Mouse (Mus musculus): ENCODE results near the gene Sstr5. TPM values are rescaled to one million over a fixed set of nuclear protein-coding genes. Genes with fewer than 3 reads are reported as not detected.

The Sstr5 gene
- not detected for total RNA-seq (2021)

DNA sequence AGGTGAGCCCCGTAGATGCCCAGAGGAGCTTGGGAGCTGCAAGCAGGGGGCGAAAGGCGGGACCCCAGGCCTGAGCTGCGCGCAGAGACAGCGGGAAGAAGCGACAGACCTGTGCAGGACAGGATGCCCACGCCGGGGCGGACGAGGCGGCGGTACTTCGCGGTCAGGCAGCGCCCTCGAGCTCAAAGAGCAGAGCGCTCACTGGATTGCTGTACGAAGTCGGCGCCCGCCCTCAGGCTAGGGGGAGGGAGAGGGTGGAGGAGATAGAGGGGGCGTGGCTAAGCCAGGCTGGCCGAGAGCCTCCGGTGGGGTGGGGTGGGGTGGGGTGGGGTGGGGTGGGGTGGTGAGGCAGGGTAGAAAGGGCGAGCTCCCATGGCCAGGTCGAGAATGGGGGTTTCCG lies at the start of gene Sstr5:
Sstr5 (minus strand) TSS at position 276 of the 400 bp plus-strand sequence.
- DNase-seq (ENCODE audit: low spot score): no peak
- intact Hi-C loops (cut with DNase I): no loop called here

DNA sequence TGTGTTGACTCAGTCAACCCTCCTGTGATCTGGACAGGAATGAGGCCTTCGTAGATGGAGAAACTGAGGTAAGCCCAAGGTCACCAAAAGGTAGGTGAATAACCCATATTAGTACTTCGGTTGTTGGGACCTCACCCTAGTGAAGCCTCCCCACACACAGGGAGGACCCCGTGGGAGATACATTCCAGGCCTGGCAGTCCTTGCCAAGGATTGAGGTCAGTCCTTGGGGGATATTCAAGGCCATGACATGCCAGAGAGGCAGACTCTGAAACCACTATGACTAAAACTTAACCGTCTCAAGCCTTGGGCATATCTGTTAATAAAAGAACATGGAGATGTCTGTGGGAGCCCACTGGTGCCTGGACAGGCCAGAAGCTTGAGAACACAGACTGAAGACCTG lies 44.7 kb upstream of the Sstr5 start:
- DNase-seq (ENCODE audit: low spot score): no peak
- intact Hi-C loops (cut with DNase I): no loop called here

DNA sequence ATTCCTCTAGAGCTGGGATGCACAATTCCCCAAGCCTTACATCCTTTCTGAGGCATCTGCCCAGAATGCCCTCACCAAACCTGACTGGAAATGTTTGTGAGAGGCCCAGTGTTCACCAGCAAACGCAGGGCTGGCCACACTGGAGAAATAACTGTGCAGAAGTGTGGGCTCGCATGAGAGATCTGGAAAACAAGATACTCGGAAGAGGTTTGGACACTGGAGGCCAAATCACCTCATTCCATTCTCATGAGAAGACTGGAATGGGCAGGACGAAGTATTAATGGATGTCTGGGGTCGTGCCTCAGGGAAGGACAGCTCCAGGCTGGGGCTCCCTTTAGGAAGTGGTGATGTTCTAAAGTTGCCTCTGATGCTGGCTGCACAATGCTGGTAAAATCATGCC lies 43.6 kb upstream of the Sstr5 start:
- no peak for DNase-seq (ENCODE audit: low spot score)
- intact Hi-C loops (cut with DNase I): no loop called here

DNA sequence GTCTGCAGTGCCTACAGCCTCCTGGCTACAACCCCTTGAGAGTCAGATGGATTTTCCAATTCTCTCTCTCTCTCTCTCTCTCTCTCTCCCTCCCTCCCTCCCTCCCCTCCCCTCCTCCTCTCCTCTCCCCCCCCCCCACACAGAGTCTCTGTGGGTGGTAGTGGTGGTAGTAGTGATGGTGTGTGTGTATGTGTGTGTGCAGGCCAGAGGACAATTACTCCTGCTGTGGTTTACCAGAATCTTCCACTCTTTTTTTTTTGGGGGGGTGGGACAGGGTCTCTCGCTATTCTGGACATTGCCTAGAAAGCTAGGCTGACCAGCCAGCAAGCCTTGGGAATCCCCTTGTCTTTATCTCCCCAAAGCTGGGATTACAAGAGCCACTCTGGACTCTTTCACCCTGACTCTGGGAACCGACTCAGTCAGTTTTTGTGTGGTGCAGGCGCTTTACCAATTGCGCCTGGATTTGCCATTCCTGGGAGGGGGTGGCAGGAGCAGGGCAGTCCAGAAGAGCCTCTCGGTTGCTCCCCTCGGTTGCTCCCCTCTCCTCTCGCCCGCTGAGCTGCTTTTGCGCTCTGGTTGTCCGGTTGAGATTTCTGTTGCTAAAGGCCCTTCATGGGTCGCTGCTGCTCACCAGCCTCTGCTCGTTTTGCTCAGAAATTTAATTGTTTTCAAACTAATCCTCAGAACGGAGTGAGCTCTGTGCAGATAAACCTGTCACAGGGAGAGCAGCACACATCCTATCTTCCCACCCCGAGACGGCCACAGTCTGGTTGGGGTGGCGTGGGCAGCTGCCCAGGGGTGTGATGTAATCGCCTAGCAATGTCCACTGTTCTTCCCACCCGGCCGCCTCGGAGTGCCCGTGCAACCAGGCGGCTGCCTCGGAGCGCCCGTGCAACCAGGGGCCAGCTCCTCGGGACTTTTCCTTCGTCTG lies 42.1 kb upstream of the Sstr5 start:
- peak; percentile 26 for DNase-seq (ENCODE audit: low spot score)
- intact Hi-C loops (cut with DNase I): no loop called here

DNA sequence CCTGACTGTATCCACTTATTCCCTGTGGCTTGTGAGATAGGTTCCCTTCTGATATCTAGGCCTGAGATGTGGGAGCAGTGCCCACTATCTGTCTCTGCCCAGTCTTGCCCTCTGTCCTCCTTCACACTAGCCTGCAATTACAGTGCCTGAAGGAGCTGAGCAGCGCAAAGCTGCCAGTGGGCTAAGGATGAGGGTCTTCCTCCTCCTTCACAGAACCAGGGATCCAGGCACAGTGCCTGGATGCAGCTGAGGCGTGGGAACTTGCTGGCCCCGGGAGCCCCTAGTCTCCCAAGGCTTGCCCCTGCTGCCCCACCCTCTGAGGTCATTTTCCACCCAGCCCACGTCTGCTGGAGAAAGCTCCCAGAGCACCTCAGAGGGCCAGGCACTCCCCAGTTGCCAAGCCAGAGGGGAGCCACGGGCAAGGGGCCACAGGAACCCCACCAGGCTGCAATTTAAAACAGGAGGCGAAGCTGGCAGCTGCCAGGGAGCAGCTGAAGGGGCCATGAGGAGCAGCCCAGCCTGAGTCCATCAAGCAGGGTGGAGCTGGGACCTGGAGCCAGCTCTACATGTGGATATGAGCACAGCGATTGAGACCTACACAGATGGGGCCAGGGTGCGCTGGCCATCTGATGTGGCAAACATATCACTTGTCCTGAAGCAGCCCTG lies 33.4 kb upstream of the Sstr5 start:
- intact Hi-C loops (cut with DNase I): no loop called here

DNA sequence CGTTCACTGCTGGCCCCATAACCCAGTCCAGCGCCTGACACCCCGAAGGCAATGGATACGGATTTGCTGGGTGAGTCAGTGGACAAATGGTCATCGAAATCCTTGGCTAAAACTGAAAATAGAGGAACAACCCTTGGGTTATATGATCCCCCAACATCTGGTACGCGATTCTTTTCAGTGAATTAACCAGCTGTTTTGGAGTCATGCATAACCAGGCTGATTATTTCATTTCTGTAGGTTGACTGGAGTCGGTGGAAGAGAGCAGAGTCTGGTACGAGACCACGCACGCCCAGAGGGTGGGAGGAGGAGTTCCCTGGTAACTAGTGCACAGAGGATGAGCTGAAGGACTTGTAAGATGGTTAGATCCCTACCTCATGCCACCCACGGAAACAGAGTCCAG lies 25.0 kb upstream of the Sstr5 start:
- no peak for DNase-seq (ENCODE audit: low spot score)
- intact Hi-C loops (cut with DNase I): no loop called here

More for the DNA sequence above, 33.4 kb upstream of the Sstr5 start:
- peak; percentile 22 for DNase-seq (ENCODE audit: low spot score)

DNA sequence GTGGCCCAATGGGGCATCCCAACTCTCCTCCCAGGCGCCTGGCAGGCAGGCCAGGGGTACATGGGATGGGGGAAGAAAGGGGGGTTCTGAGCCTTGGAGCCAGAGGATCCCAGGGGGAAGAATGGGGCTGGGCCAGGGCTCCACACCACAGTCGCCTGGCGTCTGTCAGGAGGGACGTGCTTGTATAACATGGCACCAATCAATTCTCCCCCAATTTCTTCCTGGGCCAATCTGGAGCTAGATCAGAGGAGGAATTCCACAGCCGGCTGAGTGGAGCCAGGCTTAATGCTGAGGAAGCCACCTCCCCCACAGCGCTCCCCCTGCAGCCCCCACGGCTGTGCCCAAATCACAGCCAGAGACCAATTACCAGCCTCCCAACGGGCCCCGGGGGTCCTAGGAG lies 23.4 kb upstream of the Sstr5 start:
- no peak for DNase-seq (ENCODE audit: low spot score)
- intact Hi-C loops (cut with DNase I): no loop called here

DNA sequence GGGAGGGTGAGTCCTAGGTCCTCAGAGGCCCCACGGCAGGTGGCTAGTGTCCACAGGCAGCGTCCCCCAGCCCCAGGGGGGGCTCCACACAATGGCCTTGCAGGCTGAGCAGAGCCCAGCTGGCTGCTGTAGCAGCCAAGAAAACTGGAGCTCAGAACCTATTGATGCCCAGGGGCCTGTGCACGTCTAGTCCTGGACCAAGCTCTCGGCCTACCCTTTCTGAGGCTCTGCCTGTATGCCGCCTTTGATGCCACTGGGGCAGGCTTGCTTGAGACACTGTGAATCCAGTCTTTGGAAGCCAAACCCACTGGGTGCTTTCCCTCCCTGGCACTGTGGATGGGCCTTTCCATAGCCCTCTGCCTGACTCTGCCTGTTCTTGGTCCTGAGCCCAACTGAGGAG lies 22.4 kb upstream of the Sstr5 start:
- intact Hi-C loops (cut with DNase I): no loop called here
- no peak for DNase-seq (ENCODE audit: low spot score)

DNA sequence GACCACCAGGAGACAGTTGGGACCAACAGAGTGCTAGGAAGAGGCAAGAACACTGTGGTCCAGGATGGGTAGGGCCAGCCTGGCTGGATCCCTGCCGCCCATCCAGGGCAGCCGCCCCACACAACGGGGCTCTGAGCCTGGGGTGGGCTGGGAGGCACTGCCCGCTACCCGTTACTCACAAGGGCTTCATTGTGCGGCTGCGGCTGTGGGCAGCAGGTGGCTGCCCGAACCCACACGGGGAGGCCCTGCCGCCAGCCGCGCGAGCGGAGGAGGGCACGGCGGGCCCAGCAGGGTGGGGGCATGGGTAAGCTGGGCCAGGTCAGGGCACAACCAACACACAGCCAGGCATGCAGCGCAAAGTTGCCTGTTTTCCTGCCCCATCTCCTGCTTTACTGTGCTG lies 21.1 kb upstream of the Sstr5 start:
- DNase-seq (ENCODE audit: low spot score): no peak
- intact Hi-C loops (cut with DNase I): no loop called here

DNA sequence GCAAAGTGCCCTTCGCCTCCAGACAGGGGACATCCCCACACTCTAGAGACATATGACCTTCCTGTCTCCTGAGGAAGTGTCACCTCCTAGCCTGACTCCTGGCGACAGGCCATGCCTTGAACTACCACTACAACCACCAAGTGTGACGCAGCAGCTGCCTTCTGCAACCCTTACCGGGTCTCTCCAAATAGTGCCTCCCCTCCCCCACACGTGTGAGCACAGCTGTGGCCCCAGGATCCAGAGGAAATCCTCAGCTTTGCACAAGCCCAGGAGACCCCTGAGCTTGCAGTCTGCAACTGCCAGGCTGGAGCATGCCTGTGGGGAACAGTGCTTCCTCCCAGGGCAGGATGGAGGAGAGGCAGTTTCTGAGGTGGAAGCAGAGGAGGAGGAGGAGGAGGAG lies 19.2 kb upstream of the Sstr5 start:
- no peak for DNase-seq (ENCODE audit: low spot score)
- intact Hi-C loops (cut with DNase I): no loop called here

DNA sequence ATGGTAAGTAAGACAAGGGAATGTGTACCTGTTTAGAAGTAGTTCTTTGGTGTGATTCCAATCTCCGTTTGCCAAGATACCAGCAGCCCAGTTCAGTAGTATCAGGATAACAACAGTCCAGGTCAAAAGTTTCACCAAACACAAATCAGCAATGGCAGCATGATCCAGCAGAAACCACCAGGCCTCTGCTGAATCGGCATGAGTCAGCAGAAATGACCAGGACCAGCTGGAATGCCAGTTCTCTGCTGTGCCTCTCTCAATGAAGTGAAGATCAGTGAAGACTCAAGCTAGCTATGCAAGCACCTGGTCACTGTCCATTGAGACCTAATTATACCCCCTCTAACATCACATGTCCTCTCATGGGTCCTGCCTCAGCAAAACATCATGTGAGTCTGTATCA lies 17.0 kb upstream of the Sstr5 start:
- intact Hi-C loops (cut with DNase I): no loop called here
- no peak for DNase-seq (ENCODE audit: low spot score)

DNA sequence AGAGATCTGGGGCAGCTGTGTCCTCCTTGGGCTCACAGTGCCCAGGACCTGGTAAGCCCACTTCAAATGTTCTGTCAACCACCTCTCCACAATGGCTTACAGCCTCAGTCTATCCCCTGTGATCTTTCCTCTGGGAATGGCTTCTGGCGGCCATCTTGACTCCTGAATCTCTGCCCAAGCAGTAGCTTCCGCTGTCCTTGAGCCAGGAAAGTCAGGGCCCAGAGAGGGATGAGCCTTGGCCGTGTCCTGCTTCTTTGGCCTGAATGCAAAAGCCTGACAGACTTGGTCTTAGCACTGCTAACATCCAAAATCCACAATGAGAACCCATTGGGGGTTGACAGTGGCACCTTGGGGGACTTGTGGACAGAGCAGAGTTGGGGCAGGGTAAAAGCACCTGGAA lies 14.8 kb upstream of the Sstr5 start:
- intact Hi-C loops (cut with DNase I): no loop called here
- DNase-seq (ENCODE audit: low spot score): no peak

DNA sequence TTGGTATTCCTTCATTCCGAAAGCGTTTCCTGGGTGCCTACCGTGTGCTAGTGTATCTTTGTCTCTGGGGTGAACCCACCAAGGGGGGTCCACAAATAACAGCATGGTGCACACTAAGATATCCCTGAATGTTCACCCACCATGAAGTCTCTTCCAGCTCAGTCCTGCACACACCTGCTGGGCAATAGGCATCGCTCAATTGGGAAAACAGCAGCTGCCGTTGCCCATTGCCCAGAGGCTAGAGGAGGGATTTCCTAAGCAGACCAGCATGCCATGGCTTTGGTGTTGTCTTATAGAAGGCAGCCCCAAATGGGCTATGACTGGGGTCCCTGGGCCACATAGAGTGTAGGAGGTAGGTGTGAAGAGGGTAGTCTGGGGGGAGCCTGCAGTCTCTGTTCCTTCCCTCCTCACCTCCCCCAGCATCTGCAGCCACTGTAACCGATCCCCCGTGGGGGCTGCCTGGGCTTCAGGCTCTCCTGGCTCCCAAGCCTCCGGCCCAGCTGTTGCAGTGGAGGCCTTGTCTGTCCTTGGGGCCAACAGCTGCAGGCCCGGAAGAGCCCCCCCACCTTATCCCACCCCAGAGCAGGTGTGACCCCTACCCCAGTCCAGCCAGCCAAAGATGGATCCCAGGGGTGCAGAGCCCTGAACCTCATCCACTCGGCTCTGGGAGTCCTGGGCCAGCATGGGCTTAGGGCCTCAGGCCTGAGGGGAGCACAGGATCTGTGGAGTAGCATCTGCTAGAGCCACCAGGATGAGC lies 13.2 kb upstream of the Sstr5 start:
- intact Hi-C loops (cut with DNase I): no loop called here
- DNase-seq (ENCODE audit: low spot score): no peak

DNA sequence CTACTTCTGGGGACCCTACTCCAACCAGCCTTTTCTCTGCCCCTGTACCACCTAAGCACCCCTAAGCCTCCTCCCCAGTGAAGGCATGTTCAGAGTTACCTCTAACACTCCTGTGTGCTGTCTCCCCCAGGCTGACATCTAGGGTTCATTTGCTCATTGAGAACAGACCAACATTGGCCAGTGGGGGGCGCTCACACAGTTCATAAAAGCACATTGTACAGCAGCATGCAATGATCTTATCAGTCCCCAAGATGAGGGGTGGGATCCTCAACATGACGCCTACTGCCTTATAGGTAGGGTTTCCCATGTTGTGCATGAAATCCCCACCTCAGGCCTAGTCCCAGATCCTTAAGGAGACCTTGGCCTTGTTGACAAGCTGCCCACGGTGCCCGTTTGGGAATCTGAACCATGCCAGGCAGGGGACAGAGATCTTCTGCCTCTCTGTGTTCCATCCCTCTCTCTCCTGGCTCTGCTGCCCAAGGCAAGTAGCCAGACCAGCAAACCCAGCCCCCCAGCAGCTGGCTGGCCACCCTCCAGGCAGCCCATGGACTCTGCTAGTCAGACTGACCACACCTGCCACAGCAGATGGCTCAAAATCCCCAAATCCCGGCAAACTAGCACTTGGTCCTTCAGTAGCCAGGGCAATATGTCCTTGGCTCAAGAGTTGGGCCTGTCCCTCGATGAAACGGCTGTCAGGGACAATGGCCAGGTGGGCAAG lies 11.9 kb upstream of the Sstr5 start:
- no peak for DNase-seq (ENCODE audit: low spot score)
- intact Hi-C loops (cut with DNase I): loop anchor here (2.0 kb wide), 1 partner anchor 190 kb away; no protein-coding TSS in a partner anchor

DNA sequence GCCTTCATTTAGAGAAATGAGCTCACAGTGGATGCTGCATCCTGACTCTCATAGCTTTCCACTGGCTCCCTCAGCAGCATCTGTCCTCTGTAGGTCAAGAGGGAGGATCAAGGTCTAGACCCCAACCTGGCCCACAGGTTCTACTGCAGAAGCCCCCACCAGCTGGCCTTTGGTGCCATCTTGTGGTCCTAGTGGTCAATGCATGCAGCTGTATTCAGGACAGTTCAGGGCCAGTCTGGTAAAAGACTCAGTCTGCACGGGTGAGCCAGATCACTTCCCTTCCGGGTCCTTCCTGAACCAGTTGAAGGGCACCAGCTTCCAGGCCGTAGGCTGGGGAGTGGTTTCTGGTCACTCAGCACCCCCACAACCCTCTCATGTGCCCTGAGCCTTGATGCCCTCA lies 10.7 kb upstream of the Sstr5 start:
- peak; percentile 11 for DNase-seq (ENCODE audit: low spot score)
- intact Hi-C loops (cut with DNase I): loop anchor here (1.0 to 2.0 kb wide), 2 partner anchors 31 to 191 kb away; no protein-coding TSS in a partner anchor

DNA sequence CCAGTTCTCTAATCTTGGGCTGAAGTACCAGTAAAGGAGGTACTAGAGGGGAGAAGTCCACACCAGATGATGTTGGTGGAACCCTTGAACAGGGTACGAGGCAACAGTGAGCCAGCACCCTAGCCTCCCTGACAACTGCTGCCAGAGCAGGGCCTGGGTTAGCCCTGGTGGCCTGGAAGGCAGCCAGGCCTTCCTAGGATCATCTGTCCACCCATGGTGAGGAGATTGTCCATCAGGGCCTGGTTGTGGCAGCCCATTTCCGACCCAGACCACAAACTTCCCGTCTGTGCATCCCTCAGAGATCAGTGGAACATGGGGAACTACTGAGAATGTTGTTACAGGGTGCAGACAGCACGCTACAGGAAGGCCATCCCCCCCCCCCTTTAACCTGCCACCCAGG lies 5.5 kb upstream of the Sstr5 start:
- intact Hi-C loops (cut with DNase I): no loop called here
- DNase-seq (ENCODE audit: low spot score): no peak

DNA sequence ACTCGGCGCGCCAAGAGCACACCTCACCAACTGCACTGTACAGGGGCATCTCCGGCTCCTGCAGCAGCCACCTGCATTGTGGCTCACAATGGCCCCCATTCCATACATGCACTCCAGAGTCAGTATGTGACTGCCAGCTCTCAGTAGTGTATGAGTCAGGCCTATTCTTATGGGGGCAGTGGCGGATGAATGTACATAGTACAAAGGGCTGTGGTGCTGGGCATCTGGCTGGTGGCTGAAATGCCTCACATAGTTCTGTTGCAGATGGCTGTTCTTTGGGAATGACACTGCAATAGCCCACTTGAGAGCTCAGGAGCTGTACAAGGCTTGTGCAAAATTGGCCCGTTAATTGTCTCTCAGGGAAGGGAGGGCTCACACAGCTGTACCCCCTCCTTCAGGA lies 15.0 kb downstream of the Sstr5 start:
- intact Hi-C loops (cut with DNase I): no loop called here
- DNase-seq (ENCODE audit: low spot score): no peak

DNA sequence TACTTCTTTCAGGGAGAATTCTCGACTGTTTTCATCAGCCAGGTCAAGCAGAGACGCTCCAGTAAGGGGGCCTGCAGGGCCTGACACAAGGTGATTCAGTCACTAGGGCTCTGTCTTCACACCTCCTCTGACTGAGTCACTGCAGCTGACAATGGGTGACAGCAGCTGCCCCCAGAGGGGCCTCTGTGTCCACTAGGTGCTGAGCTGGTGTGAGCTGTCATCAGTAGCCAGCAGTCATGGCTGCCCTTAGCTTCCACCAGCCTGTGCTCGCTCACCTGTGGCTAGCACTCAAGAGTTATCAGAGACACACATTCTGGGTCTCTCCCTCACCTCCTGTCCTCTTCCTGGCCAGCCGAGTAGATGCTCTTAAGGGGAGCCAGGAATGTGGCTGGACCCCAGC lies 16.3 kb downstream of the Sstr5 start:
- intact Hi-C loops (cut with DNase I): no loop called here
- no peak for DNase-seq (ENCODE audit: low spot score)

DNA sequence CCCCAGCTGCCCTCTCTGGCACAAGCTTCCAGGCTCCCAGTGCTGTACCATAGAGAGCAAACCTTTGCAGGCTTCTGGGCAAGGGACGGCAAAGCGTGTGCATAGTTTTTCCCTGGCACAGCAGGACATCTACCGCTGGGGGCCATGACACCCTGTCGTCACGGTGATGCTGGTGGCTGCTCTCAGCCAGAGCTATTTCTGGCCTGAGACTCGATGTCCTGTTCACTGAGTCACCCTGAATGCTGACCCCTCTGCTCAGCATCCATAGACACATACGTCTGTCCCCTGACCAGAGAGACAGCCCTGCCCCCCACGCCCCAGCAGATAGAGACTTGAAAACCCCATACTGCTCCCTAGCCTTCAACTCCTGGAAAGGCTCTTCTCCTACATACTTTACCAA lies 16.9 kb downstream of the Sstr5 start:
- intact Hi-C loops (cut with DNase I): no loop called here
- no peak for DNase-seq (ENCODE audit: low spot score)
